Mouse (Mus musculus): ENCODE data around the gene Elavl2.

GRCm38 (mm10) chr4:91228341-91228740, 172.2 kb downstream of the Elavl2 start:
- TF ChIP-seq CTCF (conservative IDR thresholded peaks at IDR 0.05; ENCODE audit: low read length) (no peak), POU5F1 (IDR thresholded peaks at IDR 0.05; ENCODE audit: borderline replicate concordance, low read length) (no peak)
